Mouse (Mus musculus): Measurements from ENCODE around the gene Rasgrp2. TPM values are rescaled to one million over a fixed set of nuclear protein-coding genes. Genes with fewer than 3 reads are reported as not detected.

Rasgrp2 gene
- total and polyA plus RNA-seq, 3 experiments = 176 to 233 TPM; not detected in 1

DNA sequence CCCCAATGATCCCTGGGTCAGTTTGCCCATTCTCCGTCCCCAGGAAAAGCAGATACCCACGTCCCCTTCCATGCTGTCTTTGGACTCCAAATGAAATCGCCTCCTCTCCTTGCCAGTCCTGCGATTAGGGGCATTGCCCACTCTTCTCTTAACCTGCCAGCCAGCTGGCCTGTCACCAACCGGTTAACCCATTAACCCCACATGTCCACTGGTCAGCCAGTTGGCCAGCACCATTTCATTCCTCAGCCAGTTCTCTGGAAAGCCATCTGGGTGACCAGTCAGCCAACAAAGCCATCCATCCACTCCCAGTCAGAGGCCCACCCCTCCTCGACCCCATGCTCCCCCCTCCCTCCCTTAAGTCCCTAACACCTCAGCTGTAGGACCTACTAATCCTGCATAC, 63.7 kb downstream of the Rasgrp2 start:
- Histone ChIP-seq H3K9me3 (replicated peaks; ENCODE audit: insufficient read depth, low read length) (no peaks in the 10 kb centered on the region), H3K9ac (ENCODE audit: control insufficient read depth, low read depth, low read length, poor library complexity, severe bottlenecking) (no peak overlapping the region), H3K36me3 (ENCODE audit: control insufficient read depth in 1 of 2, insufficient read depth in 2 of 2, low read length in 2 of 2) (peaks cover 0 to 4% of the 10 kb centered on the region in 2 experiments; a peak in 2 of 4 replicates), H3K4me3 (ENCODE audit: control insufficient read depth in 1 of 2, insufficient read depth in 1 of 2, low read depth in 2 of 2, low read length in 2 of 2) (no peak overlapping the region), H3K79me2 (ENCODE audit: control insufficient read depth, insufficient read depth, low read length, poor library complexity) (no peaks in the 10 kb centered on the region), H3K4me1 (ENCODE audit: control insufficient read depth in 1 of 2, insufficient read depth in 2 of 2, low read length in 2 of 2) (peaks cover 0 to 10% of the 10 kb centered on the region in 2 experiments; a peak in 2 of 4 replicates), H3K27ac (ENCODE audit: control insufficient read depth, low read depth, low read length) (no peak overlapping the region), H3K27me3 (ENCODE audit: control insufficient read depth in 1 of 2, insufficient read depth in 2 of 2, low read length in 2 of 2) (no peaks in the 10 kb centered on the region; a peak in 2 of 4 replicates)
- no peak for DNase-seq (ENCODE audit: low read depth, low spot score)
- TF ChIP-seq E2F4 (IDR thresholded peaks at IDR 0.05; ENCODE audit: borderline replicate concordance, low read depth, low read length) = no peak
- no peak for TF ChIP-seq MYB (IDR thresholded peaks at IDR 0.05; ENCODE audit: low read depth, low read length)
- no peak for TF ChIP-seq POLR2AphosphoS2 (IDR thresholded peaks at IDR 0.05; ENCODE audit: low read length)
- TF ChIP-seq CHD1 (IDR thresholded peaks at IDR 0.05; ENCODE audit: low read depth, low read length) = no peak
- TF ChIP-seq TBP (IDR thresholded peaks at IDR 0.05; ENCODE audit: low read depth, low read length) = no peak
- no peak for TF ChIP-seq MXI1 (IDR thresholded peaks at IDR 0.05; ENCODE audit: low read depth, low read length)
- TF ChIP-seq NRF1 (IDR thresholded peaks at IDR 0.05; ENCODE audit: insufficient read depth, low read depth, low read length, poor library complexity, severe bottlenecking) = no peak
- no peak for TF ChIP-seq HCFC1 (IDR thresholded peaks at IDR 0.05; ENCODE audit: low read depth, low read length)
- no peak for TF ChIP-seq ZNF384 (IDR thresholded peaks at IDR 0.05; ENCODE audit: low read depth, low read length)
- no peak for TF ChIP-seq MAFK (IDR thresholded peaks at IDR 0.05; ENCODE audit: borderline replicate concordance, low read depth, low read length)

DNA sequence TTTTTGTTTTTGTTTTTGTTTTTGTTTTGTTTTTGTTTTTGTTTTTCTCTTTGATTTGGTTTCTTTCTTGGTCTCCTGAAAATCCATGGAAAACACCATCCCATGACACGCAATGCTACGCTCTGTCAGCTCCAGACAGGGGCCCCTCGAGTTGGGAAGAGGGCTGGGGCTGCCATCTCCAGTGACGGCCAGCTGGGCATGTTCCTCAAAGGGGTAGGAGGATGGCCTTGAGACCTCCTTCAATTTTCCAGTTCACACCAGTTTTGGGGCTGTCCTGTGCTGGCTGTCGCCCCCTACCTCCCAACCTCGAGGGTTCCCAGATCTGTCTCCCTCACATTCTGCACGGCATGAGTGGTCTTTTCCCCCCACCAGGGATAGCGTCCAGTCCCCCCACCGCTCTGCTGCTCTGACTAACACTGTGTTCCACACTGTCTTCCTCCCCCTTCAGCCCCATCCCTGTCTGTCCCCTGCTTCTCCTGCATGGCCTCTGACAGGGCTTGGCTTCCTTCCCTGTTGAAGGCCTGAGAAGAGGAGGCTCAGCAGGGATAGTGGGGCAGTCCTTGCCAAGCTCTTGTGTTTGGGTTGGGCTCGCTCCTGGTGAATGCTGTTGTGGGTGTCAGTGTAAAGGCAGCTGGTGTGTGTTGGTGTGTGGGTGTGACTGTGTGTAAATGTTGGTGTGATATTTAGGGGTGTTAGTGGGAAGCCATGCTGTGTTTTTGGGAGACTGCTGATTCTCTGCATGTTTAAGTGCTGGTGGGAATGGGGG, 65.3 kb downstream of the Rasgrp2 start:
- TF ChIP-seq MYC (IDR thresholded peaks at IDR 0.05; ENCODE audit: low read depth, low read length) = no peak
- no peak overlapping the region for H3K27ac ChIP-seq (ENCODE audit: control insufficient read depth, low read depth, low read length)
- H3K9me3 ChIP-seq (replicated peaks; ENCODE audit: insufficient read depth, low read length) = no peaks in the 10 kb centered on the region
- H3K4me1 ChIP-seq (ENCODE audit: control insufficient read depth in 1 of 2, insufficient read depth in 2 of 2, low read length in 2 of 2) = peaks cover under 1 to 24% of the 10 kb centered on the region in 2 experiments; a peak in 3 of 4 replicates
- no peaks in the 10 kb centered on the region for H3K79me2 ChIP-seq (ENCODE audit: control insufficient read depth, insufficient read depth, low read length, poor library complexity)
- H3K4me3 ChIP-seq (ENCODE audit: control insufficient read depth in 1 of 2, insufficient read depth in 1 of 2, low read depth in 2 of 2, low read length in 2 of 2) = no peak overlapping the region
- no peak overlapping the region for H3K9ac ChIP-seq (ENCODE audit: control insufficient read depth, low read depth, low read length, poor library complexity, severe bottlenecking)
- no peak for DNase-seq (ENCODE audit: low read depth, low spot score)
- H3K27me3 ChIP-seq (ENCODE audit: control insufficient read depth in 1 of 2, insufficient read depth in 2 of 2, low read length in 2 of 2) = no peaks in the 10 kb centered on the region; a peak in 2 of 4 replicates
- peaks cover 0 to 7% of the 10 kb centered on the region in 2 experiments; a peak in 2 of 4 replicates for H3K36me3 ChIP-seq (ENCODE audit: control insufficient read depth in 1 of 2, insufficient read depth in 2 of 2, low read length in 2 of 2)

Other genes with a start within 250 kb of the Rasgrp2 start
- not detected in 2 replicates for gene Majin, start 215.0 kb upstream of the Rasgrp2 start, total RNA-seq (2012; rRNA removed)
- gene Majin, start 215.0 kb upstream of the Rasgrp2 start, polyA plus RNA-seq (2012; ENCODE audit: insufficient read depth in 1 of 2, insufficient read length in 2 of 2, low read depth in 1 of 2, low replicate concordance in 2 of 2, missing spikeins in 1 of 2) = not detected
- not detected in 2 replicates for gene Gpha2, start 173.0 kb upstream of the Rasgrp2 start, total RNA-seq (2012; rRNA removed)
- gene Gpha2, start 173.0 kb upstream of the Rasgrp2 start, polyA plus RNA-seq (2012; ENCODE audit: insufficient read depth in 1 of 2, insufficient read length in 2 of 2, low read depth in 1 of 2, low replicate concordance in 2 of 2, missing spikeins in 1 of 2) = under 1 TPM in 1 of 2 experiments, not detected in 1; 0.19 TPM
- gene Ppp2r5b, start 163.5 kb upstream of the Rasgrp2 start, total RNA-seq (2012; rRNA removed) = 10.4 and 14.7 TPM in 2 replicates
- gene Ppp2r5b, start 163.5 kb upstream of the Rasgrp2 start, polyA plus RNA-seq (2012; ENCODE audit: insufficient read depth in 1 of 2, insufficient read length in 2 of 2, low read depth in 1 of 2, low replicate concordance in 2 of 2, missing spikeins in 1 of 2) = 10 to 100 TPM in 1 of 2 experiments, not detected in 1; 15.6 TPM
- 7.9 and 10.6 TPM in 2 replicates for gene Atg2a, start 157.7 kb upstream of the Rasgrp2 start, total RNA-seq (2012; rRNA removed)
- 10 to 100 TPM in 1 of 2 experiments, not detected in 1; 21.7 TPM for gene Atg2a, start 157.7 kb upstream of the Rasgrp2 start, polyA plus RNA-seq (2012; ENCODE audit: insufficient read depth in 1 of 2, insufficient read length in 2 of 2, low read depth in 1 of 2, low replicate concordance in 2 of 2, missing spikeins in 1 of 2)
- 57.8 and 65.9 TPM in 2 replicates for gene Ehd1, start 122.6 kb upstream of the Rasgrp2 start, total RNA-seq (2012; rRNA removed)
- 100 to 1,000 TPM in 1 of 2 experiments, not detected in 1; 105 TPM for gene Ehd1, start 122.6 kb upstream of the Rasgrp2 start, polyA plus RNA-seq (2012; ENCODE audit: insufficient read depth in 1 of 2, insufficient read length in 2 of 2, low read depth in 1 of 2, low replicate concordance in 2 of 2, missing spikeins in 1 of 2)
- gene Cdc42bpg, start 92.9 kb upstream of the Rasgrp2 start, total RNA-seq (2012; rRNA removed) = 2.0 and 2.6 TPM in 2 replicates
- gene Cdc42bpg, start 92.9 kb upstream of the Rasgrp2 start, polyA plus RNA-seq (2012; ENCODE audit: insufficient read depth in 1 of 2, insufficient read length in 2 of 2, low read depth in 1 of 2, low replicate concordance in 2 of 2, missing spikeins in 1 of 2) = 1 to 10 TPM in 1 of 2 experiments, not detected in 1; 4.5 TPM
- 37.7 and 39.4 TPM in 2 replicates for gene Men1, start 64.4 kb upstream of the Rasgrp2 start, total RNA-seq (2012; rRNA removed)
- 100 to 1,000 TPM in 1 of 2 experiments, not detected in 1; 132 TPM for gene Men1, start 64.4 kb upstream of the Rasgrp2 start, polyA plus RNA-seq (2012; ENCODE audit: insufficient read depth in 1 of 2, insufficient read length in 2 of 2, low read depth in 1 of 2, low replicate concordance in 2 of 2, missing spikeins in 1 of 2)
- gene Map4k2, start 58.2 kb upstream of the Rasgrp2 start, total RNA-seq (2012; rRNA removed) = 8.0 and 10.2 TPM in 2 replicates
- 10 to 100 TPM in 1 of 2 experiments, not detected in 1; 22.3 TPM for gene Map4k2, start 58.2 kb upstream of the Rasgrp2 start, polyA plus RNA-seq (2012; ENCODE audit: insufficient read depth in 1 of 2, insufficient read length in 2 of 2, low read depth in 1 of 2, low replicate concordance in 2 of 2, missing spikeins in 1 of 2)
- 65.7 and 71.9 TPM in 2 replicates for gene Sf1, start 35.6 kb upstream of the Rasgrp2 start, total RNA-seq (2012; rRNA removed)
- 100 to 1,000 TPM; 211 to 245 TPM for gene Sf1, start 35.6 kb upstream of the Rasgrp2 start, polyA plus RNA-seq (2012; ENCODE audit: insufficient read depth in 1 of 2, insufficient read length in 2 of 2, low read depth in 1 of 2, low replicate concordance in 2 of 2, missing spikeins in 1 of 2)
- 0.62 and 0.73 TPM in 2 replicates for gene Pygm, start 14.9 kb upstream of the Rasgrp2 start, total RNA-seq (2012; rRNA removed)
- gene Pygm, start 14.9 kb upstream of the Rasgrp2 start, polyA plus RNA-seq (2012; ENCODE audit: insufficient read depth in 1 of 2, insufficient read length in 2 of 2, low read depth in 1 of 2, low replicate concordance in 2 of 2, missing spikeins in 1 of 2) = 1 to 10 TPM in 1 of 2 experiments, not detected in 1; 3.3 TPM
- 0.07 and 0.39 TPM in 2 replicates for gene Nrxn2, start 19.4 kb downstream of the Rasgrp2 start, total RNA-seq (2012; rRNA removed)
- under 1 TPM in 1 of 2 experiments, not detected in 1; 0.42 TPM for gene Nrxn2, start 19.4 kb downstream of the Rasgrp2 start, polyA plus RNA-seq (2012; ENCODE audit: insufficient read depth in 1 of 2, insufficient read length in 2 of 2, low read depth in 1 of 2, low replicate concordance in 2 of 2, missing spikeins in 1 of 2)
- gene Slc22a12, start 143.7 kb downstream of the Rasgrp2 start, total RNA-seq (2012; rRNA removed) = not detected in 2 replicates
- not detected for gene Slc22a12, start 143.7 kb downstream of the Rasgrp2 start, polyA plus RNA-seq (2012; ENCODE audit: insufficient read depth in 1 of 2, insufficient read length in 2 of 2, low read depth in 1 of 2, low replicate concordance in 2 of 2, missing spikeins in 1 of 2)